Mouse (Mus musculus) lung, postnatal 10 days (tissue): ENCODE measurements around the gene Myo15.
"Not testable (repeated sequence)": the region's sequence is repeated elsewhere in the genome, so short reads cannot be mapped to it uniquely, and the experiment has no call there.

ENCODE experiments used
- DNase-seq: peaks from one replicate; pipeline ENCODE4 v3.0.0; 2021

The Myo15 gene

GRCm38 (mm10) chr11:60469039-60469438 is at the start of gene Myo15:
Myo15 (plus strand) TSS chr11:60469339.
- DNase-seq, result no peak

GRCm38 (mm10) chr11:60422046-60422668 is 47.0 kb upstream of the Myo15 start:
- no peak for DNase-seq

DNA sequence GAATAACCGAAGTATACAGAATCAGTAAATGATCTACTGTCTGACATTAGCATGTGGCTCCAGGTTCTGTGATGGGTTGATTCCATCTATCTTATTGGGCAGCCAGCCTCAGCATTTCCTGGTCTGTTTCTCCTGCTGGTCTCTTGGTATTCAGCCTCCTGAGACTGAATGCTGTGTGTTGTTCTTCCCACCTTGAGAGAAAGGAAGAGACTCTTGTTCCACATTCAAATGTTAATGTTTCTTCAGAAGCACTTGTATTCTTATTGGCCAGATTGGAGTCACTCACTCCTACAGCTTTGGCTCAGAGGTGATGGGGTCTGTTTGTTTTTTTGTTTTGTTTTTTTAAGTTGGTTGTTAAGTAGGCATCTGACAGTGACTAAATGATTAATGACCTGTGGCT is 46.1 kb upstream of the Myo15 start:
- no peak for DNase-seq

DNA sequence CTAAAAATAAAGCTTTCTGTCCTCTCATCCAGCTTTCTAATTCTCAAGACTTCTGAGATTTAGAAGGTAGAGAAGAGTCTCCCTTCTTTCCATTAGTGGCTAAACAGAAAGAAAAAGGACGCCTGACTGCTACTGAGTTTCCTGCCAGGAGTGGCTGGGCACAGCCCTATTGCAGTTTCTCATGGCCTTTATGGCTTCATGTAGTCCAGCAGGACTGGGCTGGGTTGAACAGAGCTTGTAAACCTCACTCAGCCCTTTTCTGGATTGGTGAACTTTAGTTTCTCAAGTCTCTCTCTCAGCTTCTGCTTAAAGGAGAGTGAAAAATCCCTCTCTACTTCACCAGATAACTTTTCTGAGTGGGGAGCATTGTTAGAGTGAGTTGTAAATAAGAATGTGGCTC is 42.7 kb upstream of the Myo15 start:
- DNase-seq, result no peak

GRCm38 (mm10) chr11:60427628-60428027 is 41.5 kb upstream of the Myo15 start:
- DNase-seq, result no peak

DNA sequence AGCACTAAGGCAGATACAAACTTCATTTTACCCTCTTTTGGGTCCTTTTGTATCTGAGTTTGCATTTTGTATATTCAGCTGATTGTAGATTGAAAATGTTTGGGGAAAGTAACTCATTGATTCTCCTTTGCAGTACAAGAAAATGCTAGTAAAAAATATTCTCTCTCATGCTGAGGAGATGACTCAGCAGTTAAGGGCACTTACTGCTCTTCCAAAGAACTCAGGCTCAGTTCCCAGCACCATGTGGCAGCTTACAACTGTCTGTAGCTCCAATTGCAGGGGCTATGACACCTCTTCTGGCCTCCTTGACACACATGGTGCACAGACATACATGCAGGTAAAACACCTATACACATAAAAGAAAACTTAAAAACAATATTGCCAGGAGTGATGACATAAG is 35.6 kb upstream of the Myo15 start:
- DNase-seq, result no peak

DNA sequence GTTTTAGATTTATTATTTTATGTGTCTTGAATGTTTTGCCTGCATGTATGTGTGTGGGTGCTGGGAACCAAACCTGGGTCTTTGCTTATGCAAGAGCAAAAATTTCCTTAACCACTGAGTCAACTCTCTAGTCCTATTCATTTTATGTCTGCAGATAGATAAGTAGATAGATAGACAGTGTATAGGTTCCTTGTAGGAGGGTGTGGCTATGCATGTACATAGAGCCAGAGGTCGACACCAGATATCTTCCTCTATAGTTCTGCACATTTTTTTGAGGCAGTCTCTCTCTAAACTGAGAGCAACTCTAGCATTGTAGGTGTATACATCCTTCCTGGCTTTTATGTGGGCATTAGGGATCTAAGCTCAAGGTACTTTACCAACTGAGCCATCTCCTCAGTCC is 34.0 kb upstream of the Myo15 start:
- no peak for DNase-seq

DNA sequence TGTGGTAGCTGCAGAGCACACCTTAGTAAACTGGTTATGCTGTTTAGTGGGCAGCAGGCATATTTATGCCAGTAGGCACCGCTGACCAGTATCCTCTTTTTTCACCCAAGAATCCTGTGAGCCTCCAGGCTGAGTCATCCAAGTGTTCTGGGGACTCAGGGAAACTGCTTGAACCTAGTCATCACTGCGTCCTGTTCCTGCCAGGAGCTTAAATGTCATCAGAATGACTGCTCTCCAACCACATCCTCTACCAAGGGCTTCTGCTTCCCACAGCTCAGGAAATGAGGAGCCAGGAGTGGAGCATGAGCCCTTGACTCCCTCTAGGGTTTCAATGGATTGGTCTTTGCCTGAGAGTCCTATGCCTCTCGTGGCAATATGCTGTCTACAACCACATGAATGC is 32.5 kb upstream of the Myo15 start:
- DNase-seq, result no peak

- not testable (repeated sequence) for DNase-seq
These were observed 29.5 kb upstream of the Myo15 start for GRCm38 (mm10) chr11:60439621-60440020.

DNA sequence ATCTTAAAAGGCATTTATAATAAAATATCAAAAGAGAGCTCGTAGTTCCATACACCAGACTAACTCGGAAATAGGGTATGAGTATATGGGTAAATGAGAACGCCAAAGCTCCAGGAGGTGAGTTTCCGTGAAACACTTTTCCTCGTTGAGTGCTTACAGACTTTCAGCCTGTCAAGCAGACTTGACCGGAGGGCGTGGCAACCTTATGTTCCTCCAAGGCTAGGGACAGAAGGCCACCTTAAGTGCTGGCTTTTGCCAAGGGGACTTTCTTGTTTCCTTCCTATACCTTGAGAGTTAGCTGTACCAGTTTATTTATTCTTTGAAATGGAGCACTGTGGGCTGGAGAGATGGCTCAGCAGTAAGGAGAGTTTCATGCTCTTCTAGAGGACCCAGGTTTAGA is 29.0 kb upstream of the Myo15 start:
- DNase-seq, result no peak

- DNase-seq, result no peak
These were observed 26.2 kb upstream of the Myo15 start for GRCm38 (mm10) chr11:60442896-60443295.

DNA sequence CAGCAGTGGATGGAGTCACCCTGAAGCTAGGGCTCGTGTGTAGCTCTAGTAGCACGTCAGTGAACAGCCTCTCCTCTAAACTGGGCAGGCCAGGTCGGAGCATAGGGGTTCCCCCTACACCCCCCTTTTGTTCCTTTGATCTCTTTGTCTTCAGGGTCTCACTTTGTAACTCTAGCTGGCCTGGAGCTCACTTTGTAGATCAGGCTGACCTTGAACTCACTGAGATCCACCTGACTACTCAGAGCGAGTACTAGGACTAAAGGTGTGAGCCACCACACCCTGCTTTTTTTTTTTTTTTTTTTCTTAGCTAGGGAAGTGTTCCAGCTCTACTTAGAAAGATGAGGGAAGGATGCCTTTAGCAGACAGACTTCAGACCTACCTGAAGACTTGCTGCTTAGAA is 25.1 kb upstream of the Myo15 start:
- no peak for DNase-seq

GRCm38 (mm10) chr11:60454080-60454744 is 14.9 kb upstream of the Myo15 start, which contains the start of gene Drg2:
Drg2 (plus strand) TSS chr11:60454591.
- peak; percentile 95 for DNase-seq

DNA sequence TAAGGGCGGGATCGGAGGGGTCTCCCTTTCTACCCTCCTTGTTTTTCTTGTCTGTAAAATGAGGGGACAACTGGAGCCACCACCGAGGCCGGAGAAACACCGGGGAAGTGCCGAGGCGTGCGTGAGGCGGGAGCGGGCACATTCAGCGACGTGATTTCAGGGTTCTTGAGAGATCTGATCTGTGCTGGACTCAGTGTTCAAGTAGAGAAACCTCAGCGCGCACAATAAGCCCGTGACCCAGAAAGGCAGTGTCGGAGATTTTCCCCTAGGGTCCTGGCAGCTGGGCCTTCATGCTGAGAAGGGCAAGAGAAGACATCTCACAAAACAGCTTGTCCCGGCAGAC is 14.4 kb upstream of the Myo15 start:
- DNase-seq, result no peak

DNA sequence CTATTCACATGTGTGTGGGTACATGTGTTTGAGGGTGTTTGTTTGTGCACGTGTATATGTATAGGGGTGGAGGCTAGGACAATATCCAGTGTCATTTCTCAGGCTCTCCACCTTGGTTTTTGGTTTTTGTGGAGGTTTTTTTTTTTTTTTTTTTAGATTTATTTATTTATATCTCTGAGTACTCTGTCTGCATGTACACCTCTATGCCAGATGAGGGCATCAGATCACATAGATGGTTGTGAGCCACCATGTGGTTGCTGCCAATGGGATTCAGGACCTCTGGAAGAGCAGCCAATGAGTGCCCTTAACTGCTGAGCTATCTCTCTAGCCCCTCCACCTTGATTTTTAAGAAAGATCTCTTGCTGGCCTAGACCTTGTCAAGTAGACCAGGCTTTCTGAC is 11.2 kb upstream of the Myo15 start:
- no peak for DNase-seq

GRCm38 (mm10) chr11:60465943-60466380 is 3.2 kb upstream of the Myo15 start:
- DNase-seq, result peak; percentile 49

- no peak for DNase-seq
These were observed 1.6 kb downstream of the Myo15 start for GRCm38 (mm10) chr11:60470743-60471142.

DNA sequence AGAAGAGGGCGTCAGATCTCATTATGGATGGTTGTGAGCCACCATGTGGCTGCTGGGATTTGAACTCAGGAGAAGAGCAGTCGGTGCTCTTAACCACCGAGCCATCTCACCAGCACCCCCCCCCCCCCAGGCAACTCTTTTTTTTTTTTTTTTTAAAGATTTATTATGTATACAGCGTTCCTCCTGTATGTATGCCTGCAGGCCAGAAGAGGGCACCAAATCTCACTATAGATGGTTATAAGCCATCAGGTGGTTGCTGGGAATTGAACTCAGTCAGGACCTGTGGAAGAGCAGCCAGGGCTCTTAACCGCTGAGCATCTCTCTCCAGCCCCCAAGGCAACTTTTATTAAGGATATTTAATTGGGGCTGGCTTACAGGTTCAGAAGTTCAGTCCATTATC is 5.4 kb downstream of the Myo15 start:
- DNase-seq, result no peak

DNA sequence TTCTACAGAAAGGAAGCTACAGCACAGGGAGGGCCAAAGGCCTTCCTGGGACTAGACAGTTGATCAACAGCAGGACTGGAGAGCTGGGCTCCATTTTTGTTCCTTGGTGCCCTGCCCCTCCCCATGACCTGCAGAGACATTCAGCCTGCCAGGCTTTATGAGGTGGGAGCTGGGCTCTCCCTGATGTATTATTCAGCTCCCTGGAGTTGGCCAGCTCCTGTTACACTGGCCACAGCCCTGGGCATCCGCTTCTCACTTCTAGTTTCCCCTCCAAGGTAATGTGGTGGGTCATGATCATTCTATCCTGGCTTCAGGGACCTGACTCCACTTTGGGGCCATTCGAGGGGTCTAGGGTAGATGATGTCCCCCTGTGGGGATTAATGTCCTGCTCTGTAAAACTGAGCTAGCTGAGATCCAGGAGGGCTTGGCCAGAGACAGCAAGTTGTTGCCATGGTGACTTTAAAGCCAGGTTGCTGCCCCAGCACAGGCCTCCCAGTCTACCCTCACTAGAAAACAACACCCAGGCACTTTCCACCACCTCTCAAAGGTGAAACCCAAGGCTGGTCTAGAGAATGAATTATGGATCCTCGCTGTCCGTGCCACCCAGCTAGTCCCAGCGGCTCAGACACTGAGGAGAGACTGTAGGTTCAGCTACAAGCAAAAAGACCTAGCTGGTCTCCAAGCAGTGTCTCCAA is 6.7 kb downstream of the Myo15 start:
- no peak for DNase-seq

- DNase-seq, result peak; percentile 80
These were observed 9.0 kb downstream of the Myo15 start for GRCm38 (mm10) chr11:60478121-60478520.

- DNase-seq, result no peak
These were observed 17.1 kb downstream of the Myo15 start for GRCm38 (mm10) chr11:60486267-60486666.

DNA sequence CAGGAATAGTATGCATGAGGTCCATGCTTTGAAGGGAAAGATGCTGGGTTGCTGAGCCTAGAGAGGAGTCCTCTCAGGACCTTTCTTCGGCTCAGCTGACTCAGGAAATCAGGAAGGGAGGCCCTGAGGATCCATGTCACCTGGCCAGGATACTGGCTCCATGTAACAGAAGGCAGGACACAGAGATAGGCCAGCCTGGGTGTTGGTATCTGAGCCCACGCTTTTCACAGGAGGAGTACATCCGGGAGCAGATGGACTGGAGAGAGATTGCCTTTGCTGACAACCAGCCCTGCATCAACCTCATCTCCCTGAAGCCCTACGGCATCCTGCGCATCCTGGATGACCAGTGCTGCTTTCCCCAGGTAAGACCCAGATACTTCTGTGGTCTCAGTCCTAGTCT is 23.6 kb downstream of the Myo15 start:
- DNase-seq, result no peak

- DNase-seq, result no peak
These were observed 26.6 kb downstream of the Myo15 start for GRCm38 (mm10) chr11:60495692-60496091.

GRCm38 (mm10) chr11:60507281-60507680 is 38.1 kb downstream of the Myo15 start:
- no peak for DNase-seq
